Mouse (Mus musculus) CD4-positive helper T cell, adult 2 months (primary cell): ENCODE measurements around the gene Milr1.
"Not testable (repeated sequence)": the region's sequence is repeated elsewhere in the genome, so short reads cannot be mapped to it uniquely, and the experiment has no call there.

Source experiments
- DNase-seq: peaks from one replicate; pipeline ENCODE4 v3.0.0-alpha.2; 2012; ENCODE audit warnings: low read depth, missing footprints, low spot score

Gene Milr1

GRCm38 (mm10) chr11:106807442-106807841, 56.4 kb downstream of the Milr1 start:
- not testable (repeated sequence) for DNase-seq

GRCm38 (mm10) chr11:106812410-106813136, 61.5 kb downstream of the Milr1 start:
- DNase-seq: no peak

- no peak for DNase-seq
These were observed 63.7 kb downstream of the Milr1 start for GRCm38 (mm10) chr11:106814601-106815320.

GRCm38 (mm10) chr11:106815331-106815730, 64.3 kb downstream of the Milr1 start:
- DNase-seq: no peak

GRCm38 (mm10) chr11:106815761-106816160, 64.7 kb downstream of the Milr1 start:
- DNase-seq: no peak

- no peak for DNase-seq
These were observed 65.3 kb downstream of the Milr1 start for GRCm38 (mm10) chr11:106816316-106816715.

GRCm38 (mm10) chr11:106817156-106817555, 66.1 kb downstream of the Milr1 start:
- no peak for DNase-seq

GRCm38 (mm10) chr11:106817808-106818207, 66.8 kb downstream of the Milr1 start:
- no peak for DNase-seq

- no peak for DNase-seq
These were observed 67.3 kb downstream of the Milr1 start for GRCm38 (mm10) chr11:106818341-106818740.
